Mouse (Mus musculus): ENCODE measurements around the gene Zfp57. TPM values are rescaled to one million over a fixed set of nuclear protein-coding genes. Genes with fewer than 3 reads are reported as not detected.
"Not testable (repeated sequence)": the region's sequence is repeated elsewhere in the genome, so short reads cannot be mapped to it uniquely, and the experiment has no call there.

Zfp57 gene
- polyA plus RNA-seq, 1 experiment from 2014 or later, result 101 TPM

- not testable (repeated sequence) for H3K4me1 ChIP-seq (ENCODE audit: control insufficient read depth, insufficient read depth, low read length); ATAC-seq (ENCODE audit: insufficient number of reproducible peaks, low FRiP score, low TSS enrichment, low read depth); H3K4me2 ChIP-seq (ENCODE audit: low read depth, severe bottlenecking); H3K27ac ChIP-seq (replicated peaks; ENCODE audit: low read depth, low read length); H3K4me3 ChIP-seq (ENCODE audit: low read depth, low read length); DNase-seq (ENCODE audit: low spot score); H3K36me3 ChIP-seq (ENCODE audit: control insufficient read depth, insufficient read depth, low read length); H3K9ac ChIP-seq (ENCODE audit: low read length); H3K9me3 ChIP-seq (ENCODE audit: control insufficient read depth, low read length)
- peaks cover 23% of the 10 kb centered on the region for H3K27me3 ChIP-seq (ENCODE audit: control insufficient read depth, insufficient read depth, low read length)
- WGBS, result 88% methylated on average over 6 of the region's 6 CpGs
Observed at GRCm38 (mm10) chr17:36990630-36991029, 10.3 kb upstream of the Zfp57 start.

GRCm38 (mm10) chr17:36992336-36993104 is 8.4 kb upstream of the Zfp57 start:
- Histone ChIP-seq H3K9me3 (ENCODE audit: control insufficient read depth, low read length) (no peaks in the 10 kb centered on the region), H3K27me3 (ENCODE audit: control insufficient read depth, insufficient read depth, low read length) (peaks cover 20% of the 10 kb centered on the region), H3K36me3 (ENCODE audit: control insufficient read depth, insufficient read depth, low read length) (no peaks in the 10 kb centered on the region), H3K4me3 (ENCODE audit: low read depth, low read length) (no peak overlapping the region), H3K9ac (ENCODE audit: low read length) (no peak overlapping the region), H3K4me1 (ENCODE audit: control insufficient read depth, insufficient read depth, low read length) (no peaks in the 10 kb centered on the region), H3K27ac (replicated peaks; ENCODE audit: low read depth, low read length) (no peak overlapping the region), H3K4me2 (ENCODE audit: low read depth, severe bottlenecking) (no peak overlapping the region)
- 60% methylated on average over 3 of the region's 3 CpGs for WGBS
- DNase-seq (ENCODE audit: low spot score) (no peak), ATAC-seq (ENCODE audit: insufficient number of reproducible peaks, low FRiP score, low TSS enrichment, low read depth) (no peak)

GRCm38 (mm10) chr17:36993770-36994325 is 7.1 kb upstream of the Zfp57 start:
- H3K4me3 ChIP-seq (ENCODE audit: low read depth, low read length), result no peak overlapping the region
- no peak overlapping the region for H3K9ac ChIP-seq (ENCODE audit: low read length)
- H3K4me2 ChIP-seq (ENCODE audit: low read depth, severe bottlenecking), result no peak overlapping the region
- H3K27me3 ChIP-seq (ENCODE audit: control insufficient read depth, insufficient read depth, low read length), result peaks cover 8% of the 10 kb centered on the region
- no peaks in the 10 kb centered on the region for H3K9me3 ChIP-seq (ENCODE audit: control insufficient read depth, low read length)
- no peak overlapping the region for H3K27ac ChIP-seq (replicated peaks; ENCODE audit: low read depth, low read length)
- no peak for ATAC-seq (ENCODE audit: insufficient number of reproducible peaks, low FRiP score, low TSS enrichment, low read depth)
- 81% methylated on average over 4 of the region's 4 CpGs for WGBS
- no peaks in the 10 kb centered on the region for H3K36me3 ChIP-seq (ENCODE audit: control insufficient read depth, insufficient read depth, low read length)
- DNase-seq (ENCODE audit: low spot score), result no peak
- no peaks in the 10 kb centered on the region for H3K4me1 ChIP-seq (ENCODE audit: control insufficient read depth, insufficient read depth, low read length)

- H3K4me2 ChIP-seq (ENCODE audit: low read depth, severe bottlenecking), result no peak overlapping the region
- no peaks in the 10 kb centered on the region for H3K4me1 ChIP-seq (ENCODE audit: control insufficient read depth, insufficient read depth, low read length)
- H3K36me3 ChIP-seq (ENCODE audit: control insufficient read depth, insufficient read depth, low read length), result no peaks in the 10 kb centered on the region
- ATAC-seq (ENCODE audit: insufficient number of reproducible peaks, low FRiP score, low TSS enrichment, low read depth) (no peak), DNase-seq (ENCODE audit: low spot score) (no peak)
- H3K9me3 ChIP-seq (ENCODE audit: control insufficient read depth, low read length), result no peaks in the 10 kb centered on the region
- peaks cover 1% of the 10 kb centered on the region for H3K27me3 ChIP-seq (ENCODE audit: control insufficient read depth, insufficient read depth, low read length)
- no peak overlapping the region for H3K27ac ChIP-seq (replicated peaks; ENCODE audit: low read depth, low read length)
- WGBS, result 86% methylated on average over 2 of the region's 2 CpGs
- H3K4me3 ChIP-seq (ENCODE audit: low read depth, low read length), result no peak overlapping the region
- H3K9ac ChIP-seq (ENCODE audit: low read length), result no peak overlapping the region
Observed at GRCm38 (mm10) chr17:36994528-36994927, 6.4 kb upstream of the Zfp57 start.

- no peak for DNase-seq (ENCODE audit: low spot score)
- no peak overlapping the region for H3K27ac ChIP-seq (replicated peaks; ENCODE audit: low read depth, low read length)
- WGBS, result 79% methylated on average over 3 of the region's 3 CpGs
- no peaks in the 10 kb centered on the region for H3K4me1 ChIP-seq (ENCODE audit: control insufficient read depth, insufficient read depth, low read length)
- H3K9me3 ChIP-seq (ENCODE audit: control insufficient read depth, low read length), result no peaks in the 10 kb centered on the region
- H3K27me3 ChIP-seq (ENCODE audit: control insufficient read depth, insufficient read depth, low read length), result no peaks in the 10 kb centered on the region
- no peaks in the 10 kb centered on the region for H3K36me3 ChIP-seq (ENCODE audit: control insufficient read depth, insufficient read depth, low read length)
- H3K4me3 ChIP-seq (ENCODE audit: low read depth, low read length), result no peak overlapping the region
- H3K4me2 ChIP-seq (ENCODE audit: low read depth, severe bottlenecking), result no peak overlapping the region
- no peak overlapping the region for H3K9ac ChIP-seq (ENCODE audit: low read length)
- ATAC-seq (ENCODE audit: insufficient number of reproducible peaks, low FRiP score, low TSS enrichment, low read depth), result no peak
Observed at GRCm38 (mm10) chr17:36995448-36995847, 5.5 kb upstream of the Zfp57 start.

- peak; percentile 92 for DNase-seq (ENCODE audit: low spot score)
- 27% methylated on average over 7 of the region's 7 CpGs for WGBS
Observed at GRCm38 (mm10) chr17:36997033-36997735, 3.8 kb upstream of the Zfp57 start.

GRCm38 (mm10) chr17:36998477-36998876 is 2.5 kb upstream of the Zfp57 start:
- no peaks in the 10 kb centered on the region for H3K27me3 ChIP-seq (ENCODE audit: control insufficient read depth, insufficient read depth, low read length)
- H3K4me3 ChIP-seq (ENCODE audit: low read depth, low read length), result no peak overlapping the region
- no peak for ATAC-seq (ENCODE audit: insufficient number of reproducible peaks, low FRiP score, low TSS enrichment, low read depth)
- no peak overlapping the region for H3K27ac ChIP-seq (replicated peaks; ENCODE audit: low read depth, low read length)
- no peaks in the 10 kb centered on the region for H3K4me1 ChIP-seq (ENCODE audit: control insufficient read depth, insufficient read depth, low read length)
- no peak overlapping the region for H3K4me2 ChIP-seq (ENCODE audit: low read depth, severe bottlenecking)
- H3K36me3 ChIP-seq (ENCODE audit: control insufficient read depth, insufficient read depth, low read length), result no peaks in the 10 kb centered on the region
- WGBS, result 69% methylated on average over 2 of the region's 2 CpGs
- DNase-seq (ENCODE audit: low spot score), result no peak
- no peaks in the 10 kb centered on the region for H3K9me3 ChIP-seq (ENCODE audit: control insufficient read depth, low read length)
- H3K9ac ChIP-seq (ENCODE audit: low read length), result no peak overlapping the region

More at GRCm38 (mm10) chr17:36997033-36997735, 3.8 kb upstream of the Zfp57 start:
- H3K36me3 ChIP-seq (ENCODE audit: control insufficient read depth, insufficient read depth, low read length), result no peaks in the 10 kb centered on the region
- H3K9ac ChIP-seq (ENCODE audit: low read length), result no peak overlapping the region
- ATAC-seq (ENCODE audit: insufficient number of reproducible peaks, low FRiP score, low TSS enrichment, low read depth), result no peak
- H3K4me3 ChIP-seq (ENCODE audit: low read depth, low read length), result no peak overlapping the region
- no peak overlapping the region for H3K27ac ChIP-seq (replicated peaks; ENCODE audit: low read depth, low read length)
- no peaks in the 10 kb centered on the region for H3K27me3 ChIP-seq (ENCODE audit: control insufficient read depth, insufficient read depth, low read length)
- no peak overlapping the region for H3K4me2 ChIP-seq (ENCODE audit: low read depth, severe bottlenecking)
- no peaks in the 10 kb centered on the region for H3K4me1 ChIP-seq (ENCODE audit: control insufficient read depth, insufficient read depth, low read length)
- no peaks in the 10 kb centered on the region for H3K9me3 ChIP-seq (ENCODE audit: control insufficient read depth, low read length)

GRCm38 (mm10) chr17:37002364-37003330 is 1.7 kb downstream of the Zfp57 start:
- Histone ChIP-seq H3K9ac (ENCODE audit: low read length) (peak overlapping the region; percentile 96), H3K9me3 (ENCODE audit: control insufficient read depth, low read length) (no peaks in the 10 kb centered on the region), H3K4me3 (ENCODE audit: low read depth, low read length) (peak overlapping the region; percentile 75), H3K36me3 (ENCODE audit: control insufficient read depth, insufficient read depth, low read length) (peaks cover 4% of the 10 kb centered on the region; the same call in 1 of the 2 replicates), H3K4me2 (ENCODE audit: low read depth, severe bottlenecking) (peak overlapping the region; percentile 75), H3K4me1 (ENCODE audit: control insufficient read depth, insufficient read depth, low read length) (no peaks in the 10 kb centered on the region), H3K27ac (replicated peaks; ENCODE audit: low read depth, low read length) (peak overlapping the region; percentile 90), H3K27me3 (ENCODE audit: control insufficient read depth, insufficient read depth, low read length) (no peaks in the 10 kb centered on the region)
- WGBS, result under 1% methylated on average over 49 of the region's 49 CpGs
- peak; percentile 88 for ATAC-seq (ENCODE audit: insufficient number of reproducible peaks, low FRiP score, low TSS enrichment, low read depth)
- peak; percentile 79 for DNase-seq (ENCODE audit: low spot score)
